Mouse (Mus musculus): Measurements from ENCODE around the gene Gadd45a. TPM values are rescaled to one million over a fixed set of nuclear protein-coding genes. Genes with fewer than 3 reads are reported as not detected.

Gene Gadd45a
- polyA plus RNA-seq, 1 experiment = 381 TPM

DNA sequence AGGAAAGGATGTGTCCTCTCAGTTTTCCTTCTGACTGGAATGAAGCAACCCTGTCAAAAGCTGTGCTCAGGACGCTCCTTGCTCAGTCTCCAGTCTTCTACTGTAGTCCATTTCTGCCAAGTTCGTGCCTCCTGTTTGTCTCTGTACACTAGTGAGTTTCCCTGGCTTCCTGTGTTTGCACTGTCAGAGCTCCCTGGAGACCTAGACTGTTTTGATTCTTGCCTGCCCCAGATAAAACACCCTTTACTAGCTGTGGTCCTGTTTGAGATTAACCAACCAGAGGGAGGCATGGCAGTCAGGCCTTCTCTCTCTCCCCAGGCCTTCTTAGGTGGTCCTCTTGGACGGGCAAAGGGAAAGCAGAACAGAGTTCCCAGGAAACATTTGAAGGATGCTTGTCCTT lies 40.2 kb upstream of the Gadd45a start:
- Histone ChIP-seq H3K79me2 (ENCODE audit: control insufficient read depth, insufficient read depth) (no peaks in the 10 kb centered on the region), H3ac (ENCODE audit: control insufficient read depth, insufficient read length) (no peak overlapping the region), H3K4me2 (ENCODE audit: low read depth) (no peak overlapping the region), H3K36me3 (ENCODE audit: control insufficient read depth, insufficient read depth) (no peaks in the 10 kb centered on the region), H3K4me3 (no peak overlapping the region), H3K27me3 (ENCODE audit: control insufficient read depth, insufficient read depth, insufficient read length) (no peaks in the 10 kb centered on the region)
- TF ChIP-seq POLR2A (IDR thresholded peaks at IDR 0.05; ENCODE audit: insufficient read length, low read depth) = no peak
- TF ChIP-seq REST (IDR thresholded peaks at IDR 0.05; ENCODE audit: insufficient read depth, insufficient read length) = no peak
- TF ChIP-seq MYOD1 (IDR thresholded peaks at IDR 0.05; ENCODE audit: control insufficient read depth in 1 of 3, insufficient read length in 2 of 3, low read depth in 2 of 3) = no peak
- TF ChIP-seq TCF3 (IDR thresholded peaks at IDR 0.05; ENCODE audit: insufficient read length, low read depth) = no peak
- no peak for TF ChIP-seq E2F4 (IDR thresholded peaks at IDR 0.05; ENCODE audit: insufficient read depth)
- no peak for TF ChIP-seq POLR2AphosphoS2 (IDR thresholded peaks at IDR 0.05; ENCODE audit: insufficient read length, low read depth)
- TF ChIP-seq CEBPB (IDR thresholded peaks at IDR 0.05; ENCODE audit: insufficient read depth, poor library complexity, severe bottlenecking) = no peak

DNA sequence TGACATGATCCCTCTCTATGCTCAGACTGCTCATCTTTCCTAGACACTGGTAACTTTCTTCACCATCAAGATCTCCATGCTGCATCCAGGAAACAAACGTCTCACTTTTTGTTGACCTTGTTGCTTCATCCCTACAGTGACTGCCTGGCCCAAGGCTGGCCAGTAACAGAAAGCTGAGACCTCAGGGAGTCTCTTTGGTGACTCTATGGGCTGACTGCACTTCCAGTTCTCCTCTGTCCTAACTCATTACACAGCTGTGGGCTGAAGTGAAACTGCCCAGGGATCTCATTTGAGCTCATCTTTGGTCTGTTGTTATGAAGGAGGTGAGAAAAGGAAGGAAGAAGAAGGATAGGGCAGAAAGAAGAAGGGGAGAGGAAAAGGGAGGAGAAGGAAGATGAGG lies 39.1 kb upstream of the Gadd45a start:
- Histone ChIP-seq H3K79me2 (ENCODE audit: control insufficient read depth, insufficient read depth) (no peaks in the 10 kb centered on the region), H3K27me3 (ENCODE audit: control insufficient read depth, insufficient read depth, insufficient read length) (no peaks in the 10 kb centered on the region), H3K36me3 (ENCODE audit: control insufficient read depth, insufficient read depth) (no peaks in the 10 kb centered on the region), H3K4me2 (ENCODE audit: low read depth) (no peak overlapping the region), H3ac (ENCODE audit: control insufficient read depth, insufficient read length) (no peak overlapping the region), H3K4me3 (no peak overlapping the region)
- TF ChIP-seq MAX (IDR thresholded peaks at IDR 0.05; ENCODE audit: low read depth) = no peak
- TF ChIP-seq USF1 (IDR thresholded peaks at IDR 0.05; ENCODE audit: low read depth) = no peak
- no peak for TF ChIP-seq E2F4 (IDR thresholded peaks at IDR 0.05; ENCODE audit: insufficient read depth)
- TF ChIP-seq TCF12 (IDR thresholded peaks at IDR 0.05; ENCODE audit: insufficient read depth, poor library complexity, severe bottlenecking) = no peak
- TF ChIP-seq MYOD1 (IDR thresholded peaks at IDR 0.05; ENCODE audit: control insufficient read depth in 1 of 3, insufficient read length in 2 of 3, low read depth in 2 of 3) = no peak
- TF ChIP-seq CEBPB (IDR thresholded peaks at IDR 0.05; ENCODE audit: insufficient read depth, poor library complexity, severe bottlenecking) = no peak
- TF ChIP-seq POLR2AphosphoS2 (IDR thresholded peaks at IDR 0.05; ENCODE audit: insufficient read length, low read depth) = no peak
- no peak for TF ChIP-seq MYOG (IDR thresholded peaks at IDR 0.05; ENCODE audit: control insufficient read depth in 1 of 3, insufficient read depth in 1 of 3, insufficient read length in 2 of 3, low read depth in 2 of 3)
- TF ChIP-seq SRF (IDR thresholded peaks at IDR 0.05; ENCODE audit: control insufficient read depth, insufficient read length, low read depth) = no peak
- no peak for TF ChIP-seq REST (IDR thresholded peaks at IDR 0.05; ENCODE audit: insufficient read depth, insufficient read length)
- no peak for TF ChIP-seq TCF3 (IDR thresholded peaks at IDR 0.05; ENCODE audit: insufficient read length, low read depth)
- TF ChIP-seq POLR2A (IDR thresholded peaks at IDR 0.05; ENCODE audit: insufficient read length, low read depth) = no peak

DNA sequence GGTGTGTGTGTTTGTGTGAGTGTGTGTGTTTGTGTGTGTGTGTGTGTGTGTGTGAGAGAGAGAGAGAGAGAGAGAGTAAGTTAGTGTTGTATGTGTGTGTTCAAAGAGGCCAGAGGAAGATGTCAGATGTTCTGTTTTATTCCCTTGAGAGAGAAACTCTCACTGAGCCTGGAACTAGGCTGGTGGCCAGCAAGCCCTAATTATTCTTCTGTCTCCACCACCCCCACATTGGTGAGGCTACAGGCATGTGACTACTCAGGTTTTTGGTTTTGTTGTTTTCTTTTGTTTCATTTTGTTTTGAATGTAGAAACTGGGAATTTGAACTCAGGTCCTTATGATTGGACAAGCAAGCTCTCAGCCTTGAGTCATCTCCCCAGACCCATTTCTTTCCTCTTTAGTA lies 37.6 kb upstream of the Gadd45a start:
- Histone ChIP-seq H3K4me2 (ENCODE audit: low read depth) (no peak overlapping the region), H3K36me3 (ENCODE audit: control insufficient read depth, insufficient read depth) (no peaks in the 10 kb centered on the region), H3K27me3 (ENCODE audit: control insufficient read depth, insufficient read depth, insufficient read length) (no peaks in the 10 kb centered on the region), H3K79me2 (ENCODE audit: control insufficient read depth, insufficient read depth) (no peaks in the 10 kb centered on the region), H3ac (ENCODE audit: control insufficient read depth, insufficient read length) (no peak overlapping the region), H3K4me3 (no peak overlapping the region)
- TF ChIP-seq TCF12 (IDR thresholded peaks at IDR 0.05; ENCODE audit: insufficient read depth, poor library complexity, severe bottlenecking) (no peak), REST (IDR thresholded peaks at IDR 0.05; ENCODE audit: insufficient read depth, insufficient read length) (no peak), USF1 (IDR thresholded peaks at IDR 0.05; ENCODE audit: low read depth) (peak; percentile 38)

DNA sequence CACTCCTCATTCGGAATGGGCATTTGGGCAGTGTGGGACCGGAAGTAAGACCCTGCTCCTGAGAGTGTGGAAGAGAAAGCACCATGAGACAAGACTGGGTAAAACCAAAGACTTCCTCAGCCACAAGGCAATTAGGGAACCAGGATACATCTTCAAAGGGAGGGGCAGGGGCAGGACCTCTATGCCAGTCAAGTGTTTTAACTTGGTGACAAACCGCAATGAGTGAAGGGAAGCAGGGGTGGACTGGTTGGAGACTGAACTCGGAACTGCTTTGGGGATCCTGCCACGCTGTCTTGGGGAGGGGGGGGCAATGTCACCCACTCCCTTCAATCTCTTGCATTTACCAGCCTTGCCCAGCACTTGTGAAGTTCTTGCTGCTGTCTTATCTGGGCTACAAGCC lies 36.7 kb upstream of the Gadd45a start:
- no peak overlapping the region for H3K4me3 ChIP-seq
- no peak overlapping the region for H3ac ChIP-seq (ENCODE audit: control insufficient read depth, insufficient read length)
- H3K36me3 ChIP-seq (ENCODE audit: control insufficient read depth, insufficient read depth) = no peaks in the 10 kb centered on the region
- no peak overlapping the region for H3K4me2 ChIP-seq (ENCODE audit: low read depth)
- TF ChIP-seq MYOG (IDR thresholded peaks at IDR 0.05; ENCODE audit: control insufficient read depth in 1 of 3, insufficient read depth in 1 of 3, insufficient read length in 2 of 3, low read depth in 2 of 3) = no peak
- TF ChIP-seq TCF12 (IDR thresholded peaks at IDR 0.05; ENCODE audit: insufficient read depth, poor library complexity, severe bottlenecking) = no peak
- no peak for TF ChIP-seq MYOD1 (IDR thresholded peaks at IDR 0.05; ENCODE audit: control insufficient read depth in 1 of 3, insufficient read length in 2 of 3, low read depth in 2 of 3)
- TF ChIP-seq REST (IDR thresholded peaks at IDR 0.05; ENCODE audit: insufficient read depth, insufficient read length) = no peak
- no peak for TF ChIP-seq POLR2A (IDR thresholded peaks at IDR 0.05; ENCODE audit: insufficient read length, low read depth)
- no peak for TF ChIP-seq E2F4 (IDR thresholded peaks at IDR 0.05; ENCODE audit: insufficient read depth)
- no peak for TF ChIP-seq MAX (IDR thresholded peaks at IDR 0.05; ENCODE audit: low read depth)
- TF ChIP-seq POLR2AphosphoS2 (IDR thresholded peaks at IDR 0.05; ENCODE audit: insufficient read length, low read depth) = no peak
- no peak for TF ChIP-seq TCF3 (IDR thresholded peaks at IDR 0.05; ENCODE audit: insufficient read length, low read depth)
- TF ChIP-seq CEBPB (IDR thresholded peaks at IDR 0.05; ENCODE audit: insufficient read depth, poor library complexity, severe bottlenecking) = no peak
- no peak for TF ChIP-seq USF1 (IDR thresholded peaks at IDR 0.05; ENCODE audit: low read depth)
- no peak for TF ChIP-seq SRF (IDR thresholded peaks at IDR 0.05; ENCODE audit: control insufficient read depth, insufficient read length, low read depth)
- no peaks in the 10 kb centered on the region for H3K79me2 ChIP-seq (ENCODE audit: control insufficient read depth, insufficient read depth)
- no peaks in the 10 kb centered on the region for H3K27me3 ChIP-seq (ENCODE audit: control insufficient read depth, insufficient read depth, insufficient read length)

DNA sequence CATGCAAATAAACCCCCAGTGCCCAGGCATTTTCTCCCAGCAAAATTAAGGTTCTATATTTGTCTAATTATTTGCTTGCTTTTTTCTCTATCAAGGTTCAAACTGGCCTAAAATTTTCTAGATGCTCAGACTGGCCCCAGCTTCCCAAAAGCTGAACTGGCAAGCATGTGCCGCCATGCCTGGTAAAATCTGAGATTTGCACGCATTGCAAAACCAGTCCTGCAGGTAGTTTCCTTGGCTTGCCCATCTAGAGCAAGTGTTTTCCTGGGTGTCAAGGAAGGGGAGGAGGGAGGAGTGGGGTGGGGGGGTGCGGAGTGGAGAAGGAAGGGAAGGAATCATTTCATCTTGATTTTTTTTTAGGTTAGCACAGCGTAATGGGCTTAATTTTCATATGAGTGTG lies 36.2 kb upstream of the Gadd45a start:
- H3K79me2 ChIP-seq (ENCODE audit: control insufficient read depth, insufficient read depth) = no peaks in the 10 kb centered on the region
- TF ChIP-seq POLR2AphosphoS2 (IDR thresholded peaks at IDR 0.05; ENCODE audit: insufficient read length, low read depth) (no peak), MAX (IDR thresholded peaks at IDR 0.05; ENCODE audit: low read depth) (no peak)

More for the DNA sequence above, 36.2 kb upstream of the Gadd45a start:
- H3K4me2 ChIP-seq (ENCODE audit: low read depth) = no peak overlapping the region
- no peak overlapping the region for H3ac ChIP-seq (ENCODE audit: control insufficient read depth, insufficient read length)
- no peaks in the 10 kb centered on the region for H3K36me3 ChIP-seq (ENCODE audit: control insufficient read depth, insufficient read depth)
- H3K4me3 ChIP-seq = no peak overlapping the region
- H3K27me3 ChIP-seq (ENCODE audit: control insufficient read depth, insufficient read depth, insufficient read length) = no peaks in the 10 kb centered on the region

Measured in myocyte (in vitro differentiated cells).